Mouse (Mus musculus): ENCODE measurements around the gene Inpp4a. TPM values are rescaled to one million over a fixed set of nuclear protein-coding genes. Genes with fewer than 3 reads are reported as not detected.

Gene Inpp4a
- polyA plus RNA-seq, 1 experiment = 2.4 TPM

DNA sequence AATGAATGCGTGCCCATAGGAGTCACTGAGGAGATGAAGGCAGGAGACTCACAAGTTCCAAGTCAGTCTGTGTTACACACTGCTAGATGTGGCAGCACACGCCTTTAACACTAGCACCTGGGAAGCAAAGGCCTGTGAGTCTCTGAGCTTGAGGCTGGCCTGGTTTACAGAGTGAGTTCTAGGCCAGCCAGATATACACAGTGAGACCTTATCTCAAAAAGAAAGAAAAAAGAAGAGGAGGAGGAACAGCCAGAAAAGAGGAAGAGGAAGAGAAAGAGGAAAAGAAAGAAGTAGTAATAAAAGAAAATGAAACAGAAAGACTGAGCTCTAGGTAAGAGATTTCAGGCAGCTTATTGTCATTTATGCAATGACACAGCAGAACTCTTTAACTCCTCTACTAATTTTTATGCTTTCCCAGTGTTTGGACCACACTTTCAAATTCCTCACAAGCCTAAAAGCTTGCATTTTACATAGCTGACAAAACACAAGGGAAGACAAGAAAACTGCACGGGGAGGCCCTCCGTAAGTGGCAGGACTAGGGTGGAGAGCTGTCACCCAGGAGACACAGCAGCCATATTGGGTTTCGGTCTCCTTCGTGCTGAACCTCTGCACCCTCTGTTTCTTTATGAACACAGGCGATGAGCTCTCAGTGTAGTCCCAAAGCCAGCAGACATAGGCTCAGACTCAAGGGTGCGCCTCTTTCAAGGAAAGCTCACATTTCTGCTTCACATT lies 127.6 kb downstream of the Inpp4a start:
- no peaks in the 10 kb centered on the region for H3K27me3 ChIP-seq (ENCODE audit: control insufficient read depth, insufficient read depth, insufficient read length)
- H3K79me3 ChIP-seq (ENCODE audit: low read depth) = peaks cover 62% of the 10 kb centered on the region
- peaks cover 44% of the 10 kb centered on the region for H3K36me3 ChIP-seq (ENCODE audit: control insufficient read depth, insufficient read depth)
- TF ChIP-seq MYOG (IDR thresholded peaks at IDR 0.05; ENCODE audit: control insufficient read depth, extremely low read depth, insufficient read length) (no peak), MYOD1 (IDR thresholded peaks at IDR 0.05; ENCODE audit: control insufficient read depth, insufficient read length, low read depth) (no peak), CEBPB (IDR thresholded peaks at IDR 0.05; ENCODE audit: low read depth) (no peak), FOSL1 (IDR thresholded peaks at IDR 0.05; ENCODE audit: insufficient read depth, low read length, poor library complexity, severe bottlenecking) (no peak), CTCF (IDR thresholded peaks at IDR 0.05; ENCODE audit: control insufficient read depth, insufficient read depth, insufficient read length) (no peak), USF1 (IDR thresholded peaks at IDR 0.05; ENCODE audit: low read depth) (no peak), MAX (IDR thresholded peaks at IDR 0.05) (no peak)
- no peak overlapping the region for H3K4me3 ChIP-seq (ENCODE audit: insufficient read depth, poor library complexity, severe bottlenecking)
- peaks cover 83% of the 10 kb centered on the region for H3K79me2 ChIP-seq (ENCODE audit: control insufficient read depth, insufficient read depth)
- no peak overlapping the region for H3ac ChIP-seq (ENCODE audit: control insufficient read depth, insufficient read length, low read depth)

DNA sequence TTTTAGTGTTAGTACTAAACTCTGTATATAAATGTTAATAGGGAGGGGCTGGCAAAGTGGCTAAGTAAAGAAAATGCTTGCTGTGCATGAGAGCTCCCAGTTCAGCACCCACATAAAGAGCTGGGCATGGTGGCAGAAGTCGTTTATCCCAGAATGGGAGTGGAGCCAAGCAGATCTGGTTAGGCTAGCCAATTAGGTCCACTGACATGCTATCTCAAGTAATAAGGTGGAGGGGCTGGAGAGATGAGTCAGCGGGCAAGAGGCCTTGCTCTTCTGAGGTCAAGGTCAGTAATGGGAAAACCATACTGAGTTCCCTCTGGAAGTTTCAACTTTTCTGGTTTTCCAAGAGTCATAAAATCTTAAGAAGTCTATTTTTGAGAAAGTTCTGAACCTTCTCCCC lies 129.2 kb downstream of the Inpp4a start:
- TF ChIP-seq CTCF (IDR thresholded peaks at IDR 0.05; ENCODE audit: control insufficient read depth, insufficient read depth, insufficient read length) (no peak), CEBPB (IDR thresholded peaks at IDR 0.05; ENCODE audit: low read depth) (no peak), MAX (IDR thresholded peaks at IDR 0.05) (no peak), MYOD1 (IDR thresholded peaks at IDR 0.05; ENCODE audit: control insufficient read depth, insufficient read length, low read depth) (no peak), FOSL1 (IDR thresholded peaks at IDR 0.05; ENCODE audit: insufficient read depth, low read length, poor library complexity, severe bottlenecking) (no peak), MYOG (IDR thresholded peaks at IDR 0.05; ENCODE audit: control insufficient read depth, extremely low read depth, insufficient read length) (no peak), USF1 (IDR thresholded peaks at IDR 0.05; ENCODE audit: low read depth) (no peak)
- H3K4me3 ChIP-seq (ENCODE audit: insufficient read depth, poor library complexity, severe bottlenecking) = peak overlapping the region; percentile 80
- no peak overlapping the region for H3ac ChIP-seq (ENCODE audit: control insufficient read depth, insufficient read length, low read depth)
- H3K27me3 ChIP-seq (ENCODE audit: control insufficient read depth, insufficient read depth, insufficient read length) = no peaks in the 10 kb centered on the region
- peaks cover 57% of the 10 kb centered on the region for H3K79me3 ChIP-seq (ENCODE audit: low read depth)
- H3K79me2 ChIP-seq (ENCODE audit: control insufficient read depth, insufficient read depth) = peaks cover 88% of the 10 kb centered on the region
- peaks cover 52% of the 10 kb centered on the region for H3K36me3 ChIP-seq (ENCODE audit: control insufficient read depth, insufficient read depth)

DNA sequence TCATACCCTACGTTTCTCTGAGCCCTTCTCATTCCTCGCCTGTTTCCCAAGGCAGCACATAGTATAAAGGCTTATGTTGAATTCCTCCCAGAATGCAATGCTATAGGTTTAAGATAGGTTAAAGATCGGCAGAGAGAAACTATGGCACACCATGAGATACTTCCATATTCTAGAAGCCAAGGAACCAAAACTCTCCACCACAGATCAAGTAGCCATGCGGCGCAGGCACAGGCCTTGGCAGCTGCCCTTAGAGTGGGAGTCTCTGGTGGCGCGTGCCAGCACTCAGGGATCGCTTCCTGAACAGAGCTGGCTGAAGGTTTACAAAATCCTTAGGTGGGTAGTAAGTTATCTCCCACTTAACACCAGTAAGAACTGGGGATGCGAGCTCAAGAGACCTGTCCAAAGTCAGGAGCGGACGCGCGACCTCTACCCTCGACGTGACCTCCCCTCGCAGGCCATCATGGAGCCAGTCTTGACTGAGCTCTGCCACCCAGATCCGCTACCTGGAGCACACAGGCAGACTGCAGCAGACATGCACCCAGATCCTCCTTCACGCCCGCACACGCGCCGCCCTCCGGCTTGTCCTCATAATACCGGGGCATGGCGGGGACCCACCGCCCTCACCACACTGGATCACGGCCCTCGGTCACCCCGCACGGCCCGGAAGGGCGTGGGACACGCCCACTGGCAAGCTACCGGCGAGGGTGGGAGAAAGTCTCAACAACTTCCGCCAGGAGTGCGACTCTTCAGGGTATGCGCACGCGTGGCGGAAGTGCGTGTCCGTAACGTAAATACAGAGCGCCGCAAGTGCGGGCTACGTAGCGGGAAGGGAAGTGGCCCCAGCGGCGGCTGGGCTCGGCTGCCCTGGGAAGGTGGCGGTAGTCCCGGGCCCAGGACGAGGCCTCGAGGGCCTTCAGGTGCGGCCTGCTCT lies 130.0 kb downstream of the Inpp4a start, which contains the start of the genes Coa5 and Unc50:
Gene Coa5 (minus strand): TSS at position 738 of the 931 bp plus-strand sequence.
Gene Unc50 (plus strand): TSS at position 774 of the 931 bp plus-strand sequence.
- no peaks in the 10 kb centered on the region for H3K27me3 ChIP-seq (ENCODE audit: control insufficient read depth, insufficient read depth, insufficient read length)
- TF ChIP-seq MYOD1 (IDR thresholded peaks at IDR 0.05; ENCODE audit: control insufficient read depth, insufficient read length, low read depth) (no peak), MAX (IDR thresholded peaks at IDR 0.05) (peak; percentile 77)
- H3K36me3 ChIP-seq (ENCODE audit: control insufficient read depth, insufficient read depth) = peaks cover 49% of the 10 kb centered on the region

DNA sequence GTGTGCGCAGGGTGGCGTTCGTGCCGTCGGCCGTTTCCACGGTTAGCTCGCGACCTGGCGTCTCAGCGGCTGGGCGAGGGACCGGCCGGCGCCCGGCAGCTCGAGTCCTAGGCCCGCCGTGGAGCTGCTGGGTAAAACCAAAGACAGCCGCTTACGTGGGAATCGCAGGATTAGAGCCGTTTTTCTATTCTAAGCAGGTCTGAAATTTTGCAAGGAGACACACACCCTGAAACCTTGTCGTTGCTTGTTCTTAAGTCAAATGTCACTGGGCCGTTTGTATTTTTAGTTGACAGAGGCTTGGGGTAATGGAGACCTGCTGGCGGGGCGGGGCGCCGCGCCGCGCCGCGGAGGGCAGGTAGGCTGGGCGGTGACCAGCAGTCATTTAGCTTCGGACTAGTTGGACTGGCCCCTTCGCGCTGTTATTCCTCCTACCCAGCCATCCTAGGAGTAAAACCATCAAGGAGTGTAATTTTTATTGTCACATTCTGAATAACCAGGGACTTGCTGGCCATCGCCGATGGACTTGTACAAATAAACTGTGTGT lies 130.7 kb downstream of the Inpp4a start:
- TF ChIP-seq USF1 (IDR thresholded peaks at IDR 0.05; ENCODE audit: low read depth) = no peak
- TF ChIP-seq FOSL1 (IDR thresholded peaks at IDR 0.05; ENCODE audit: insufficient read depth, low read length, poor library complexity, severe bottlenecking) = no peak
- no peak for TF ChIP-seq CTCF (IDR thresholded peaks at IDR 0.05; ENCODE audit: control insufficient read depth, insufficient read depth, insufficient read length)
- TF ChIP-seq MAX (IDR thresholded peaks at IDR 0.05) = no peak
- no peak for TF ChIP-seq CEBPB (IDR thresholded peaks at IDR 0.05; ENCODE audit: low read depth)
- peak overlapping the region; percentile 99 for H3ac ChIP-seq (ENCODE audit: control insufficient read depth, insufficient read length, low read depth)
- peak overlapping the region; percentile 80 for H3K4me3 ChIP-seq (ENCODE audit: insufficient read depth, poor library complexity, severe bottlenecking)
- peaks cover 74% of the 10 kb centered on the region for H3K79me2 ChIP-seq (ENCODE audit: control insufficient read depth, insufficient read depth)
- peaks cover 45% of the 10 kb centered on the region for H3K79me3 ChIP-seq (ENCODE audit: low read depth)
- no peaks in the 10 kb centered on the region for H3K27me3 ChIP-seq (ENCODE audit: control insufficient read depth, insufficient read depth, insufficient read length)
- H3K36me3 ChIP-seq (ENCODE audit: control insufficient read depth, insufficient read depth) = peaks cover 45% of the 10 kb centered on the region

More for the DNA sequence above, 130.0 kb downstream of the Inpp4a start, which contains the start of the genes Coa5 and Unc50:
- Histone ChIP-seq H3ac (ENCODE audit: control insufficient read depth, insufficient read length, low read depth) (peak within 1 kb of the TSS; percentile 99), H3K79me2 (ENCODE audit: control insufficient read depth, insufficient read depth) (peaks cover 80% of the 10 kb centered on the region), H3K79me3 (ENCODE audit: low read depth) (peaks cover 50% of the 10 kb centered on the region), H3K4me3 (ENCODE audit: insufficient read depth, poor library complexity, severe bottlenecking) (peak within 1 kb of the TSS; percentile 80)

DNA sequence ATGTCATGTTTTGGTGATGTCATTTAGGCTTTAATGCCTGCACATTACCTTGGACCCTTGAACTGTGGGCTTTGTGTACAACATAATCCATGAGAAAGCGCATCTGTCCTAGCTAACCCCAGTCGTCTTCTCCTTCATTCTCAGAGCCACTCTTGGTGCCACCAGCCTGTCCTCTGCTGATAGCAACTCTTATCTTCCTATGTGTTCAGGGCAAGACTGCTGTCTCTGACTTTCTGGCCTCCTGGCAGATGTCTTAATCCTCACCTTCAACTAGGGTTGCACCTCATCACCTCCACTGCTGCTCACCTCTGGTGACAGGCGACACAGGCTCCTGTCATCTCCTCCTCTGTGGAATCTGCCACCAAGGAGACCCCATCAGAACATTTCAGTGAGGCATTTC lies 136.8 kb downstream of the Inpp4a start:
- peaks cover 13% of the 10 kb centered on the region for H3K79me3 ChIP-seq (ENCODE audit: low read depth)
- H3K79me2 ChIP-seq (ENCODE audit: control insufficient read depth, insufficient read depth) = peaks cover 17% of the 10 kb centered on the region
- H3K27me3 ChIP-seq (ENCODE audit: control insufficient read depth, insufficient read depth, insufficient read length) = no peaks in the 10 kb centered on the region
- H3K36me3 ChIP-seq (ENCODE audit: control insufficient read depth, insufficient read depth) = peaks cover 64% of the 10 kb centered on the region
- H3ac ChIP-seq (ENCODE audit: control insufficient read depth, insufficient read length, low read depth) = no peak overlapping the region
- TF ChIP-seq MYOG (IDR thresholded peaks at IDR 0.05; ENCODE audit: control insufficient read depth, extremely low read depth, insufficient read length) = no peak
- TF ChIP-seq FOSL1 (IDR thresholded peaks at IDR 0.05; ENCODE audit: insufficient read depth, low read length, poor library complexity, severe bottlenecking) = no peak
- TF ChIP-seq CTCF (IDR thresholded peaks at IDR 0.05; ENCODE audit: control insufficient read depth, insufficient read depth, insufficient read length) = no peak
- TF ChIP-seq CEBPB (IDR thresholded peaks at IDR 0.05; ENCODE audit: low read depth) = no peak
- no peak for TF ChIP-seq USF1 (IDR thresholded peaks at IDR 0.05; ENCODE audit: low read depth)
- no peak for TF ChIP-seq MYOD1 (IDR thresholded peaks at IDR 0.05; ENCODE audit: control insufficient read depth, insufficient read length, low read depth)
- no peak for TF ChIP-seq MAX (IDR thresholded peaks at IDR 0.05)
- H3K4me3 ChIP-seq (ENCODE audit: insufficient read depth, poor library complexity, severe bottlenecking) = no peak overlapping the region
